Mouse (Mus musculus) embryonic facial prominence, embryonic 11.5 days (tissue): ENCODE data around the gene Dpep1. TPM values are rescaled to one million over a fixed set of nuclear protein-coding genes. Genes with fewer than 3 reads are reported as not detected.

Experiments
- ATAC-seq: fragments of 200-750 bp; cut with Nextera tagmentation; replicated peaks from 2 replicates; pipeline ENCODE4 v1.8.0; 2017; ENCODE audit warnings: low read depth; ENCODE audit not compliant: insufficient number of reproducible peaks, low FRiP score, low TSS enrichment
- DNase-seq: peaks from one replicate; pipeline ENCODE4 v3.0.0-alpha.2; 2015; ENCODE audit warnings: low spot score
- H3K27ac ChIP-seq: fragments of 300-500 bp; sonication (generic); replicated peaks from 2 replicates; pipeline ENCODE4 v1.5.1; 2014; ENCODE audit warnings: mild to moderate bottlenecking, low read depth, low read length, control low read depth
- H3K27me3 ChIP-seq: fragments of 300-500 bp; sonication (generic); 2 replicates; pipeline ENCODE4 v1.6.1; 2014; ENCODE audit warnings: mild to moderate bottlenecking, low read length, moderate library complexity, mixed read lengths; ENCODE audit not compliant: control insufficient read depth, insufficient read depth
- H3K36me3 ChIP-seq: fragments of 300-500 bp; sonication (generic); replicated peaks from 2 replicates; pipeline ENCODE4 v1.6.1; 2014; ENCODE audit warnings: low read depth, mild to moderate bottlenecking, low read length, moderate library complexity, mixed read lengths; ENCODE audit not compliant: control insufficient read depth, insufficient read depth
- H3K4me1 ChIP-seq: fragments of 300-500 bp; sonication (generic); 2 replicates; pipeline ENCODE4 v1.6.1; 2014; ENCODE audit warnings: low read length, mixed read lengths; ENCODE audit not compliant: control insufficient read depth, insufficient read depth
- H3K4me2 ChIP-seq: fragments of 300-500 bp; sonication (generic); 2 replicates; pipeline ENCODE4 v1.6.1; 2014; ENCODE audit warnings: low read depth, mild to moderate bottlenecking, control low read depth, low read length, moderate library complexity
- H3K4me3 ChIP-seq: fragments of 300-500 bp; sonication (generic); 2 replicates; pipeline ENCODE4 v1.5.1; 2014; ENCODE audit warnings: low read depth, low read length, control low read depth
- H3K9ac ChIP-seq: fragments of 300-500 bp; sonication (generic); replicated peaks from 2 replicates; pipeline ENCODE4 v1.6.1; 2014; ENCODE audit warnings: mild to moderate bottlenecking, control low read depth, low read length
- H3K9me3 ChIP-seq: fragments of 300-500 bp; sonication (generic); replicated peaks from 2 replicates; pipeline ENCODE4 v1.6.1; 2016; ENCODE audit warnings: mild to moderate bottlenecking, low read length, inconsistent platforms, mixed read lengths; ENCODE audit not compliant: control insufficient read depth
- WGBS: fragments of 180-500 bp; shearing (Covaris S2); extraction: QIAGEN DNeasy Blood & Tissue Kit; methylation state at CpG from one replicate; pipeline ENCODE4 v1.1.7; 2014; 5-methylcytosine and 5-hydroxymethylcytosine counted together
- polyA plus RNA-seq: library from polyadenylated mRNA; unstranded; fragments of >200 nt; fragmentation: Nextera tagmentation; extraction: Ambion mirVana; gene quantifications from 2 replicates; pipeline ENCODE4 v1.2.1, GENCODE M21; 2014

Dpep1 gene
- polyA plus RNA-seq, 1 experiment from 2014 or later = 5.5 TPM

GRCm38 (mm10) chr8:123155177-123155576, 30.9 kb upstream of the Dpep1 start:
- Histone ChIP-seq H3K27me3 (no peaks in the 10 kb centered on the region), H3K9me3 (no peaks in the 10 kb centered on the region), H3K27ac (no peak overlapping the region), H3K9ac (no peak overlapping the region), H3K4me3 (no peak overlapping the region), H3K4me2 (no peak overlapping the region), H3K36me3 (no peaks in the 10 kb centered on the region), H3K4me1 (no peaks in the 10 kb centered on the region; the same call in 1 of the 2 replicates)
- DNase-seq (no peak), ATAC-seq (no peak)
- WGBS = 48% methylated on average over 5 of the region's 5 CpGs

GRCm38 (mm10) chr8:123156070-123156773, 29.8 kb upstream of the Dpep1 start:
- Histone ChIP-seq H3K27ac (no peak overlapping the region), H3K36me3 (no peaks in the 10 kb centered on the region), H3K4me2 (no peak overlapping the region), H3K9ac (no peak overlapping the region), H3K27me3 (no peaks in the 10 kb centered on the region), H3K4me3 (no peak overlapping the region), H3K4me1 (no peaks in the 10 kb centered on the region; the same call in 1 of the 2 replicates), H3K9me3 (no peaks in the 10 kb centered on the region)
- 81% methylated on average over 9 of the region's 9 CpGs for WGBS
- ATAC-seq = no peak
- no peak for DNase-seq

- no peak within 1 kb of the TSS for H3K27ac ChIP-seq
- no peaks in the 10 kb centered on the region; the same call in 1 of the 2 replicates for H3K4me1 ChIP-seq
- H3K9me3 ChIP-seq = no peaks in the 10 kb centered on the region
- H3K4me2 ChIP-seq = peak within 1 kb of the TSS; percentile 19; the same call in 1 of the 2 replicates
- no peak within 1 kb of the TSS; the same call in 1 of the 2 replicates for H3K9ac ChIP-seq
- 27% methylated on average over 13 of the region's 13 CpGs for WGBS
- no peaks in the 10 kb centered on the region for H3K36me3 ChIP-seq
- H3K27me3 ChIP-seq = no peaks in the 10 kb centered on the region
- DNase-seq = peak; percentile 45
- no peak within 1 kb of the TSS for H3K4me3 ChIP-seq
- ATAC-seq = 0 out of 2 replicates have a peak, but pooled peaks have one; percentile 42
Measured at GRCm38 (mm10) chr8:123157888-123158465, 28.1 kb upstream of the Dpep1 start, which contains the start of gene Sult5a1. Sult5a1 (minus strand) TSS chr8:123158315.

GRCm38 (mm10) chr8:123181391-123181790, 4.7 kb upstream of the Dpep1 start:
- H3K9me3 ChIP-seq = no peaks in the 10 kb centered on the region
- H3K36me3 ChIP-seq = no peaks in the 10 kb centered on the region
- peak; percentile 52 for DNase-seq
- ATAC-seq = no peak
- no peak overlapping the region for H3K4me2 ChIP-seq
- WGBS = 62% methylated on average over 3 of the region's 3 CpGs
- H3K9ac ChIP-seq = no peak overlapping the region
- H3K27ac ChIP-seq = no peak overlapping the region
- H3K4me3 ChIP-seq = no peak overlapping the region
- H3K4me1 ChIP-seq = peaks cover 7% of the 10 kb centered on the region
- H3K27me3 ChIP-seq = no peaks in the 10 kb centered on the region

GRCm38 (mm10) chr8:123188006-123188405, 2.0 kb downstream of the Dpep1 start:
- no peak overlapping the region for H3K9ac ChIP-seq
- H3K9me3 ChIP-seq = no peaks in the 10 kb centered on the region
- H3K4me3 ChIP-seq = no peak overlapping the region
- H3K36me3 ChIP-seq = no peaks in the 10 kb centered on the region
- WGBS = 77% methylated on average over 2 of the region's 2 CpGs
- H3K4me1 ChIP-seq = peaks cover 14% of the 10 kb centered on the region
- H3K4me2 ChIP-seq = no peak overlapping the region
- DNase-seq = no peak
- ATAC-seq = no peak
- no peak overlapping the region for H3K27ac ChIP-seq
- no peaks in the 10 kb centered on the region for H3K27me3 ChIP-seq

GRCm38 (mm10) chr8:123188841-123189240, 2.8 kb downstream of the Dpep1 start:
- H3K36me3 ChIP-seq = no peaks in the 10 kb centered on the region
- no peak overlapping the region for H3K4me2 ChIP-seq
- H3K9ac ChIP-seq = no peak overlapping the region
- ATAC-seq (no peak), DNase-seq (no peak)
- H3K4me3 ChIP-seq = no peak overlapping the region
- H3K27me3 ChIP-seq = no peaks in the 10 kb centered on the region
- no peaks in the 10 kb centered on the region for H3K9me3 ChIP-seq
- WGBS = 78% methylated on average over 7 of the region's 7 CpGs
- H3K27ac ChIP-seq = no peak overlapping the region
- H3K4me1 ChIP-seq = peaks cover 14% of the 10 kb centered on the region

- Histone ChIP-seq H3K4me2 (peak overlapping the region; percentile 16; the same call in 1 of the 2 replicates), H3K36me3 (no peaks in the 10 kb centered on the region), H3K4me3 (no peak overlapping the region), H3K27me3 (no peaks in the 10 kb centered on the region), H3K4me1 (peaks cover 11% of the 10 kb centered on the region), H3K9ac (no peak overlapping the region; the same call in 1 of the 2 replicates), H3K9me3 (no peaks in the 10 kb centered on the region), H3K27ac (no peak overlapping the region)
- DNase-seq (peak; percentile 87), ATAC-seq (no peak)
- WGBS = 2% methylated on average over 9 of the region's 9 CpGs
Measured at GRCm38 (mm10) chr8:123190678-123191077, 4.6 kb downstream of the Dpep1 start.

GRCm38 (mm10) chr8:123191908-123192307, 5.9 kb downstream of the Dpep1 start:
- H3K4me3 ChIP-seq = no peak overlapping the region
- 62% methylated on average over 8 of the region's 8 CpGs for WGBS
- no peak for DNase-seq
- H3K36me3 ChIP-seq = no peaks in the 10 kb centered on the region
- H3K4me1 ChIP-seq = peaks cover 2% of the 10 kb centered on the region; the same call in 1 of the 2 replicates
- no peak for ATAC-seq
- H3K9ac ChIP-seq = no peak overlapping the region
- no peaks in the 10 kb centered on the region for H3K27me3 ChIP-seq
- no peak overlapping the region for H3K4me2 ChIP-seq
- H3K27ac ChIP-seq = no peak overlapping the region
- no peaks in the 10 kb centered on the region for H3K9me3 ChIP-seq
